Mouse (Mus musculus): ENCODE measurements around the gene Jazf1.

- no peak for TF ChIP-seq GATA1 (IDR thresholded peaks at IDR 0.05; ENCODE audit: borderline replicate concordance, low read length)
- no peak for TF ChIP-seq FLI1 (IDR thresholded peaks at IDR 0.05; ENCODE audit: low read length)
Observed at GRCm38 (mm10) chr6:52894501-52894823, 174.0 kb downstream of the Jazf1 start.

All from megakaryocyte, embryonic 14.5 days (primary cell).